Mouse (Mus musculus) lung, embryonic 15.5 days (tissue): ENCODE data around the gene Slc24a4. TPM values are rescaled to one million over a fixed set of nuclear protein-coding genes. Genes with fewer than 3 reads are reported as not detected.

Source experiments
- ATAC-seq: fragments of 200-750 bp; cut with Nextera tagmentation; 2 replicates; pipeline ENCODE4 v1.8.0; 2017; ENCODE audit warnings: moderate number of reproducible peaks, borderline replicate concordance; ENCODE audit not compliant: low FRiP score, low TSS enrichment; ENCODE audit errors: extremely low read depth
- H3K27ac ChIP-seq: fragments of 300-500 bp; sonication (generic); 2 replicates; pipeline ENCODE4 v1.5.1; 2015; ENCODE audit warnings: moderate library complexity, mild to moderate bottlenecking, inconsistent platforms
- H3K27me3 ChIP-seq: fragments of 300-500 bp; sonication (generic); 2 replicates; pipeline ENCODE4 v1.6.1; 2015; ENCODE audit warnings: inconsistent platforms
- H3K36me3 ChIP-seq: fragments of 300-500 bp; sonication (generic); 2 replicates; pipeline ENCODE4 v1.6.1; 2015; ENCODE audit warnings: inconsistent platforms
- H3K4me1 ChIP-seq: fragments of 300-500 bp; sonication (generic); 2 replicates; pipeline ENCODE4 v1.6.1; 2015; ENCODE audit warnings: inconsistent platforms
- H3K4me2 ChIP-seq: fragments of 300-500 bp; sonication (generic); 2 replicates; pipeline ENCODE4 v1.6.1; 2015; ENCODE audit warnings: inconsistent platforms, mild to moderate bottlenecking, moderate library complexity
- H3K4me3 ChIP-seq: fragments of 300-500 bp; sonication (generic); 2 replicates; pipeline ENCODE4 v1.5.1; 2015; ENCODE audit warnings: mild to moderate bottlenecking, inconsistent platforms
- H3K9ac ChIP-seq: fragments of 300-500 bp; sonication (generic); 2 replicates; pipeline ENCODE4 v1.6.1; 2015; ENCODE audit warnings: inconsistent platforms
- H3K9me3 ChIP-seq: fragments of 300-500 bp; sonication (generic); 2 replicates; pipeline ENCODE4 v1.6.1; 2016; ENCODE audit warnings: inconsistent platforms
- WGBS: fragments of 180-500 bp; shearing (Covaris S2); methylation state at CpG from one replicate; pipeline ENCODE4 v1.1.7; 2015; 5-methylcytosine and 5-hydroxymethylcytosine counted together
- polyA plus RNA-seq: library from polyadenylated mRNA; unstranded; fragments of >200 nt; fragmentation: Nextera tagmentation; extraction: Ambion mirVana; gene quantifications from 2 replicates; pipeline ENCODE4 v1.2.1, GENCODE M21; 2015

The Slc24a4 gene
- polyA plus RNA-seq, 1 experiment from 2014 or later = 2.1 TPM

- 60% methylated on average over 7 of the region's 7 CpGs for WGBS
- Histone ChIP-seq H3K4me1 (peaks cover 38% of the 10 kb centered on the region), H3K4me3 (no peak overlapping the region), H3K27me3 (no peaks in the 10 kb centered on the region), H3K36me3 (no peaks in the 10 kb centered on the region), H3K9ac (no peak overlapping the region), H3K27ac (no peak overlapping the region), H3K9me3 (0 out of 2 replicates have a peak, but pooled peaks cover 7% of the 10 kb centered on the region), H3K4me2 (no peak overlapping the region)
- ATAC-seq = no peak
Measured at GRCm38 (mm10) chr12:102280867-102281503, 152.5 kb downstream of the Slc24a4 start.

- Histone ChIP-seq H3K4me1 (peaks cover 44% of the 10 kb centered on the region), H3K9ac (peak overlapping the region; percentile 77), H3K27me3 (no peaks in the 10 kb centered on the region), H3K27ac (0 out of 2 replicates have a peak overlapping the region, but pooled peaks have one; percentile 90), H3K9me3 (0 out of 2 replicates have a peak, but pooled peaks cover 7% of the 10 kb centered on the region), H3K4me3 (peak overlapping the region; percentile 69; the same call in 1 of the 2 replicates), H3K36me3 (no peaks in the 10 kb centered on the region), H3K4me2 (peak overlapping the region; percentile 95)
- WGBS = 53% methylated on average over 2 of the region's 2 CpGs
- no peak for ATAC-seq
Measured at GRCm38 (mm10) chr12:102282126-102282525, 153.6 kb downstream of the Slc24a4 start.

GRCm38 (mm10) chr12:102282763-102283482, 154.4 kb downstream of the Slc24a4 start, which contains the start of gene Rin3:
Rin3 (plus strand) TSS chr12:102283048.
- H3K4me3 ChIP-seq = peak within 1 kb of the TSS; percentile 69
- peaks cover 52% of the 10 kb centered on the region for H3K4me1 ChIP-seq
- WGBS = 1% methylated on average over 75 of the region's 75 CpGs
- H3K27ac ChIP-seq = peak within 1 kb of the TSS; percentile 90
- H3K9me3 ChIP-seq = 0 out of 2 replicates have a peak, but pooled peaks cover 7% of the 10 kb centered on the region
- no peaks in the 10 kb centered on the region for H3K36me3 ChIP-seq
- H3K9ac ChIP-seq = peak within 1 kb of the TSS; percentile 77
- peak within 1 kb of the TSS; percentile 95 for H3K4me2 ChIP-seq
- ATAC-seq = peak; percentile 63
- H3K27me3 ChIP-seq = no peaks in the 10 kb centered on the region

GRCm38 (mm10) chr12:102283483-102284266, 155.1 kb downstream of the Slc24a4 start:
- 0 out of 2 replicates have a peak, but pooled peaks cover under 1% of the 10 kb centered on the region for H3K9me3 ChIP-seq
- H3K27me3 ChIP-seq = no peaks in the 10 kb centered on the region
- H3K4me2 ChIP-seq = peak overlapping the region; percentile 95
- no peaks in the 10 kb centered on the region for H3K36me3 ChIP-seq
- peak overlapping the region; percentile 69 for H3K4me3 ChIP-seq
- 2% methylated on average over 23 of the region's 24 CpGs for WGBS
- ATAC-seq = peak; percentile 50
- peak overlapping the region; percentile 77 for H3K9ac ChIP-seq
- peak overlapping the region; percentile 90 for H3K27ac ChIP-seq
- peaks cover 59% of the 10 kb centered on the region for H3K4me1 ChIP-seq

GRCm38 (mm10) chr12:102284267-102284610, 155.7 kb downstream of the Slc24a4 start:
- Histone ChIP-seq H3K4me3 (peak overlapping the region; percentile 69), H3K4me2 (peak overlapping the region; percentile 95), H3K36me3 (no peaks in the 10 kb centered on the region), H3K9ac (peak overlapping the region; percentile 77), H3K27ac (peak overlapping the region; percentile 90), H3K4me1 (peaks cover 64% of the 10 kb centered on the region), H3K27me3 (no peaks in the 10 kb centered on the region), H3K9me3 (no peaks in the 10 kb centered on the region)
- no peak; the same call in 1 of the 2 replicates for ATAC-seq
- 9% methylated on average over 9 of the region's 9 CpGs for WGBS

- no peaks in the 10 kb centered on the region for H3K9me3 ChIP-seq
- H3K4me2 ChIP-seq = peak overlapping the region; percentile 95
- H3K36me3 ChIP-seq = no peaks in the 10 kb centered on the region
- H3K9ac ChIP-seq = peak overlapping the region; percentile 77
- no peaks in the 10 kb centered on the region for H3K27me3 ChIP-seq
- no peak for ATAC-seq
- H3K4me1 ChIP-seq = peaks cover 69% of the 10 kb centered on the region
- peak overlapping the region; percentile 90; the same call in 1 of the 2 replicates for H3K27ac ChIP-seq
- peak overlapping the region; percentile 69 for H3K4me3 ChIP-seq
- WGBS = 29% methylated on average over 3 of the region's 3 CpGs
Measured at GRCm38 (mm10) chr12:102284618-102285159, 156.2 kb downstream of the Slc24a4 start.

- Histone ChIP-seq H3K27ac (no peak overlapping the region), H3K4me3 (no peak overlapping the region), H3K4me1 (peaks cover 69% of the 10 kb centered on the region), H3K4me2 (peak overlapping the region; percentile 95; the same call in 1 of the 2 replicates), H3K9me3 (no peaks in the 10 kb centered on the region), H3K9ac (no peak overlapping the region), H3K36me3 (no peaks in the 10 kb centered on the region), H3K27me3 (no peaks in the 10 kb centered on the region)
- 74% methylated on average over 6 of the region's 6 CpGs for WGBS
- no peak for ATAC-seq
Measured at GRCm38 (mm10) chr12:102285318-102285717, 156.8 kb downstream of the Slc24a4 start.

GRCm38 (mm10) chr12:102285779-102286178, 157.2 kb downstream of the Slc24a4 start:
- 70% methylated on average over 5 of the region's 5 CpGs for WGBS

GRCm38 (mm10) chr12:102286681-102287414, 158.3 kb downstream of the Slc24a4 start:
- Histone ChIP-seq H3K9ac (no peak overlapping the region), H3K4me3 (no peak overlapping the region; the same call in 1 of the 2 replicates), H3K9me3 (no peaks in the 10 kb centered on the region), H3K27me3 (no peaks in the 10 kb centered on the region), H3K27ac (peak overlapping the region; percentile 66), H3K36me3 (no peaks in the 10 kb centered on the region), H3K4me1 (peaks cover 79% of the 10 kb centered on the region), H3K4me2 (peak overlapping the region; percentile 25; the same call in 1 of the 2 replicates)
- ATAC-seq = no peak
- WGBS = 35% methylated on average over 10 of the region's 10 CpGs

More at GRCm38 (mm10) chr12:102285779-102286178, 157.2 kb downstream of the Slc24a4 start:
- H3K27me3 ChIP-seq = no peaks in the 10 kb centered on the region
- H3K9ac ChIP-seq = no peak overlapping the region
- no peak overlapping the region for H3K4me3 ChIP-seq
- no peaks in the 10 kb centered on the region for H3K9me3 ChIP-seq
- ATAC-seq = no peak
- H3K4me2 ChIP-seq = 0 out of 2 replicates have a peak overlapping the region, but pooled peaks have one; percentile 25
- no peaks in the 10 kb centered on the region for H3K36me3 ChIP-seq
- 0 out of 2 replicates have a peak overlapping the region, but pooled peaks have one; percentile 66 for H3K27ac ChIP-seq
- peaks cover 70% of the 10 kb centered on the region for H3K4me1 ChIP-seq

- Histone ChIP-seq H3K36me3 (no peaks in the 10 kb centered on the region), H3K4me1 (peaks cover 82% of the 10 kb centered on the region), H3K27me3 (no peaks in the 10 kb centered on the region), H3K9ac (no peak overlapping the region), H3K9me3 (no peaks in the 10 kb centered on the region), H3K4me3 (no peak overlapping the region), H3K27ac (peak overlapping the region; percentile 66), H3K4me2 (no peak overlapping the region)
- ATAC-seq = no peak
- 37% methylated on average over 6 of the region's 6 CpGs for WGBS
Measured at GRCm38 (mm10) chr12:102287904-102288602, 159.5 kb downstream of the Slc24a4 start.
